Mouse (Mus musculus): ENCODE measurements at regions not wholly inside any gene's neighbourhood (a gene's known extent, or its start where the extent isn't known, plus 50 kb on each side); places are given as distances from the start of the nearest gene placed in this dataset.

GRCm38 (mm10) chr2:118031662-118032061 is 80.0 kb upstream of the Thbs1 start:
- TF ChIP-seq CTCF (IDR thresholded peaks at IDR 0.05; ENCODE audit: low read depth) (no peak), EP300 (optimal IDR thresholded peaks at IDR 0.05) (no peak)

All from stomach, postnatal 0 days (tissue).